Mouse (Mus musculus) bone marrow macrophage, adult 2 months (primary cell): ENCODE data around the gene Bloc1s6.

Source experiments
- CTCF ChIP-seq: IDR thresholded peaks from 2 replicates; pipeline ENCODE4 v1.5.1; 2012; ENCODE audit warnings: low read depth, mild to moderate bottlenecking, low read length, moderate library complexity
- POLR2A ChIP-seq: IDR thresholded peaks from 2 replicates; pipeline ENCODE4 v1.6.1; 2012; ENCODE audit warnings: mild to moderate bottlenecking, low read depth, low read length, borderline replicate concordance

GRCm38 (mm10) chr2:122765794-122766145, 27.5 kb downstream of the Bloc1s6 start:
- TF ChIP-seq POLR2A (no peak), CTCF (no peak)
